Mouse (Mus musculus) liver, embryonic 15.5 days (tissue): ENCODE measurements around the gene Mterf2. TPM values are rescaled to one million over a fixed set of nuclear protein-coding genes. Genes with fewer than 3 reads are reported as not detected.

Experiments
- ATAC-seq: fragments of 200-750 bp; cut with Nextera tagmentation; 2 replicates; pipeline ENCODE4 v1.8.0; 2017; ENCODE audit warnings: moderate number of reproducible peaks, mild to moderate bottlenecking, moderate library complexity; ENCODE audit not compliant: insufficient read depth
- H3K27ac ChIP-seq: fragments of 300-500 bp; sonication (generic); replicated peaks from 2 replicates; pipeline ENCODE4 v1.5.1; 2015; ENCODE audit warnings: mild to moderate bottlenecking, inconsistent platforms
- H3K27me3 ChIP-seq: fragments of 300-500 bp; sonication (generic); 2 replicates; pipeline ENCODE4 v1.6.1; 2015; ENCODE audit warnings: mild to moderate bottlenecking, inconsistent platforms
- H3K36me3 ChIP-seq: fragments of 300-500 bp; sonication (generic); replicated peaks from 2 replicates; pipeline ENCODE4 v1.6.1; 2015; ENCODE audit warnings: moderate library complexity, mild to moderate bottlenecking, inconsistent platforms
- H3K4me1 ChIP-seq: fragments of 300-500 bp; sonication (generic); replicated peaks from 2 replicates; pipeline ENCODE4 v1.6.1; 2015; ENCODE audit warnings: inconsistent platforms
- H3K4me2 ChIP-seq: fragments of 300-500 bp; sonication (generic); 2 replicates; pipeline ENCODE4 v1.6.1; 2015; ENCODE audit warnings: moderate library complexity, mild to moderate bottlenecking, inconsistent platforms
- H3K4me3 ChIP-seq: fragments of 300-500 bp; sonication (generic); replicated peaks from 2 replicates; pipeline ENCODE4 v1.5.1; 2015; ENCODE audit warnings: mild to moderate bottlenecking, inconsistent platforms
- H3K9ac ChIP-seq: fragments of 300-500 bp; sonication (generic); 2 replicates; pipeline ENCODE4 v1.6.1; 2015; ENCODE audit warnings: moderate library complexity, mild to moderate bottlenecking, inconsistent platforms
- H3K9me3 ChIP-seq: fragments of 300-500 bp; sonication (generic); replicated peaks from 2 replicates; pipeline ENCODE4 v1.6.1; 2016; ENCODE audit warnings: inconsistent platforms
- WGBS: fragments of 180-500 bp; shearing (Covaris S2); methylation state at CpG from one replicate; pipeline ENCODE4 v1.1.7; 2015; ENCODE audit warnings: mixed read lengths; ENCODE audit not compliant: insufficient replicate concordance; 5-methylcytosine and 5-hydroxymethylcytosine counted together
- polyA plus RNA-seq: library from polyadenylated mRNA; unstranded; fragments of >200 nt; fragmentation: Nextera tagmentation; extraction: Ambion mirVana; gene quantifications from 2 replicates; pipeline ENCODE4 v1.2.1, GENCODE M21; 2015

The Mterf2 gene
- polyA plus RNA-seq, result 4.2 and 4.9 TPM in 2 replicates

- H3K9ac ChIP-seq, result peak within 1 kb of the TSS; percentile 66
- H3K9me3 ChIP-seq, result no peaks in the 10 kb centered on the region
- ATAC-seq, result peak; percentile 99
- H3K4me1 ChIP-seq, result peaks cover 17% of the 10 kb centered on the region
- peak within 1 kb of the TSS; percentile 66 for H3K4me3 ChIP-seq
- H3K27me3 ChIP-seq, result no peaks in the 10 kb centered on the region
- peaks cover 3% of the 10 kb centered on the region; the same call in 1 of the 2 replicates for H3K36me3 ChIP-seq
- peak within 1 kb of the TSS; percentile 77 for H3K4me2 ChIP-seq
- WGBS, result 7% methylated on average over 20 of the region's 20 CpGs
- H3K27ac ChIP-seq, result no peak within 1 kb of the TSS
These were observed at the start of gene Mterf2 for GRCm38 (mm10) chr10:85127395-85128287. TSS of gene Mterf2 (minus strand) at chr10:85128027.

- Histone ChIP-seq H3K4me3 (no peak overlapping the region), H3K27me3 (no peaks in the 10 kb centered on the region), H3K4me1 (no peaks in the 10 kb centered on the region), H3K4me2 (no peak overlapping the region), H3K27ac (no peak overlapping the region), H3K9ac (no peak overlapping the region), H3K36me3 (no peaks in the 10 kb centered on the region), H3K9me3 (no peaks in the 10 kb centered on the region)
- 32% methylated on average over 2 of the region's 2 CpGs for WGBS
- ATAC-seq, result no peak
These were observed 48.8 kb upstream of the Mterf2 start for GRCm38 (mm10) chr10:85176640-85177039.

- no peaks in the 10 kb centered on the region for H3K27me3 ChIP-seq
- H3K36me3 ChIP-seq, result no peaks in the 10 kb centered on the region
- no peak overlapping the region for H3K4me2 ChIP-seq
- no peak overlapping the region for H3K27ac ChIP-seq
- 74% methylated on average over 5 of the region's 5 CpGs for WGBS
- no peak overlapping the region for H3K4me3 ChIP-seq
- H3K4me1 ChIP-seq, result no peaks in the 10 kb centered on the region
- no peak overlapping the region for H3K9ac ChIP-seq
- H3K9me3 ChIP-seq, result no peaks in the 10 kb centered on the region
- ATAC-seq, result no peak
These were observed 37.5 kb upstream of the Mterf2 start for GRCm38 (mm10) chr10:85165306-85165705.

GRCm38 (mm10) chr10:85164791-85165190, 37.0 kb upstream of the Mterf2 start:
- no peaks in the 10 kb centered on the region for H3K36me3 ChIP-seq
- no peak for ATAC-seq
- no peaks in the 10 kb centered on the region for H3K4me1 ChIP-seq
- no peak overlapping the region for H3K4me2 ChIP-seq
- no peak overlapping the region for H3K4me3 ChIP-seq
- no peaks in the 10 kb centered on the region for H3K27me3 ChIP-seq
- H3K9ac ChIP-seq, result no peak overlapping the region
- no peak overlapping the region for H3K27ac ChIP-seq
- WGBS, result 76% methylated on average over 13 of the region's 13 CpGs
- H3K9me3 ChIP-seq, result no peaks in the 10 kb centered on the region

GRCm38 (mm10) chr10:85161745-85162351, 34.0 kb upstream of the Mterf2 start:
- WGBS, result 51% methylated on average over 5 of the region's 5 CpGs

GRCm38 (mm10) chr10:85159989-85160619, 32.3 kb upstream of the Mterf2 start:
- Histone ChIP-seq H3K27ac (no peak overlapping the region), H3K9ac (no peak overlapping the region), H3K4me1 (no peaks in the 10 kb centered on the region), H3K27me3 (no peaks in the 10 kb centered on the region), H3K9me3 (no peaks in the 10 kb centered on the region), H3K4me3 (no peak overlapping the region), H3K36me3 (no peaks in the 10 kb centered on the region), H3K4me2 (no peak overlapping the region)
- ATAC-seq, result no peak
- WGBS, result 43% methylated on average over 1 of the region's 1 CpGs

More at GRCm38 (mm10) chr10:85161745-85162351, 34.0 kb upstream of the Mterf2 start:
- no peak for ATAC-seq
- H3K9ac ChIP-seq, result no peak overlapping the region
- H3K4me3 ChIP-seq, result no peak overlapping the region
- H3K36me3 ChIP-seq, result no peaks in the 10 kb centered on the region
- H3K27me3 ChIP-seq, result no peaks in the 10 kb centered on the region
- H3K4me1 ChIP-seq, result no peaks in the 10 kb centered on the region
- H3K4me2 ChIP-seq, result no peak overlapping the region
- H3K9me3 ChIP-seq, result no peaks in the 10 kb centered on the region
- no peak overlapping the region for H3K27ac ChIP-seq

GRCm38 (mm10) chr10:85157451-85157850, 29.6 kb upstream of the Mterf2 start:
- Histone ChIP-seq H3K36me3 (no peaks in the 10 kb centered on the region), H3K9ac (no peak overlapping the region), H3K9me3 (no peaks in the 10 kb centered on the region), H3K27ac (no peak overlapping the region), H3K4me2 (no peak overlapping the region), H3K27me3 (no peaks in the 10 kb centered on the region), H3K4me3 (no peak overlapping the region), H3K4me1 (no peaks in the 10 kb centered on the region)
- ATAC-seq, result no peak
- 72% methylated on average over 7 of the region's 7 CpGs for WGBS

GRCm38 (mm10) chr10:85154195-85154594, 26.4 kb upstream of the Mterf2 start:
- H3K4me1 ChIP-seq, result no peaks in the 10 kb centered on the region
- no peak overlapping the region for H3K9ac ChIP-seq
- WGBS, result 8% methylated on average over 2 of the region's 2 CpGs
- H3K9me3 ChIP-seq, result no peaks in the 10 kb centered on the region
- no peaks in the 10 kb centered on the region for H3K36me3 ChIP-seq
- H3K4me3 ChIP-seq, result no peak overlapping the region
- no peaks in the 10 kb centered on the region for H3K27me3 ChIP-seq
- H3K4me2 ChIP-seq, result no peak overlapping the region
- no peak for ATAC-seq
- no peak overlapping the region for H3K27ac ChIP-seq

- Histone ChIP-seq H3K4me2 (no peak overlapping the region), H3K9ac (no peak overlapping the region), H3K4me3 (no peak overlapping the region), H3K4me1 (no peaks in the 10 kb centered on the region), H3K36me3 (peaks cover 11% of the 10 kb centered on the region), H3K27me3 (no peaks in the 10 kb centered on the region), H3K9me3 (no peaks in the 10 kb centered on the region), H3K27ac (no peak overlapping the region)
- ATAC-seq, result no peak
- WGBS, result 67% methylated on average over 5 of the region's 5 CpGs
These were observed 21.4 kb upstream of the Mterf2 start for GRCm38 (mm10) chr10:85149226-85149625.

GRCm38 (mm10) chr10:85146282-85146681, 18.5 kb upstream of the Mterf2 start:
- Histone ChIP-seq H3K4me2 (no peak overlapping the region), H3K4me1 (no peaks in the 10 kb centered on the region), H3K9ac (no peak overlapping the region), H3K27ac (no peak overlapping the region), H3K9me3 (no peaks in the 10 kb centered on the region), H3K27me3 (no peaks in the 10 kb centered on the region), H3K4me3 (no peak overlapping the region), H3K36me3 (peaks cover 11% of the 10 kb centered on the region)
- ATAC-seq, result no peak
- WGBS, result 78% methylated on average over 14 of the region's 14 CpGs

- H3K27me3 ChIP-seq, result no peaks in the 10 kb centered on the region
- 0 out of 2 replicates have a peak, but pooled peaks cover 7% of the 10 kb centered on the region for H3K36me3 ChIP-seq
- no peak overlapping the region for H3K4me2 ChIP-seq
- no peak overlapping the region for H3K9ac ChIP-seq
- H3K4me1 ChIP-seq, result no peaks in the 10 kb centered on the region
- no peak for ATAC-seq
- no peaks in the 10 kb centered on the region for H3K9me3 ChIP-seq
- WGBS, result 70% methylated on average over 9 of the region's 9 CpGs
- no peak overlapping the region for H3K27ac ChIP-seq
- H3K4me3 ChIP-seq, result no peak overlapping the region
These were observed 13.6 kb upstream of the Mterf2 start for GRCm38 (mm10) chr10:85141465-85141864.
